Mouse (Mus musculus) heart, embryonic 15.5 days (tissue): ENCODE data around the gene Rhoh. TPM values are rescaled to one million over a fixed set of nuclear protein-coding genes. Genes with fewer than 3 reads are reported as not detected.
A peak's percentile ranks its signal among the peaks of the same experiment; 100 is the strongest.

Experiments
- ATAC-seq: fragments of 200-750 bp; cut with Nextera tagmentation; replicated peaks from 2 replicates; pipeline ENCODE4 v1.8.0; 2017; ENCODE audit warnings: low read depth, moderate TSS enrichment; ENCODE audit not compliant: insufficient number of reproducible peaks, insufficient read depth, low FRiP score
- H3K27ac ChIP-seq: fragments of 300-500 bp; sonication (generic); 2 replicates; pipeline ENCODE4 v1.5.1; 2015; ENCODE audit warnings: mild to moderate bottlenecking, inconsistent platforms
- H3K27me3 ChIP-seq: fragments of 300-500 bp; sonication (generic); 2 replicates; pipeline ENCODE4 v1.6.1; 2015; ENCODE audit warnings: inconsistent platforms
- H3K36me3 ChIP-seq: fragments of 300-500 bp; sonication (generic); 2 replicates; pipeline ENCODE4 v1.6.1; 2015; ENCODE audit warnings: mild to moderate bottlenecking, inconsistent platforms
- H3K4me1 ChIP-seq: fragments of 300-500 bp; sonication (generic); replicated peaks from 2 replicates; pipeline ENCODE4 v1.6.1; 2015; ENCODE audit warnings: inconsistent platforms
- H3K4me2 ChIP-seq: fragments of 300-500 bp; sonication (generic); 2 replicates; pipeline ENCODE4 v1.6.1; 2015; ENCODE audit warnings: inconsistent platforms, mild to moderate bottlenecking, moderate library complexity
- H3K4me3 ChIP-seq: fragments of 300-500 bp; sonication (generic); 2 replicates; pipeline ENCODE4 v1.5.1; 2015; ENCODE audit warnings: mild to moderate bottlenecking, inconsistent platforms
- H3K9ac ChIP-seq: fragments of 300-500 bp; sonication (generic); 2 replicates; pipeline ENCODE4 v1.6.1; 2015; ENCODE audit warnings: mild to moderate bottlenecking, inconsistent platforms
- H3K9me3 ChIP-seq: fragments of 300-500 bp; sonication (generic); replicated peaks from 2 replicates; pipeline ENCODE4 v1.6.1; 2016; ENCODE audit warnings: inconsistent platforms
- WGBS: fragments of 180-500 bp; shearing (Covaris S2); methylation state at CpG from one replicate; pipeline ENCODE4 v1.1.7; 2015; ENCODE audit warnings: mixed read lengths; 5-methylcytosine and 5-hydroxymethylcytosine counted together
- polyA plus RNA-seq: library from polyadenylated mRNA; unstranded; fragments of >200 nt; fragmentation: Nextera tagmentation; extraction: Ambion mirVana; gene quantifications from 2 replicates; pipeline ENCODE4 v1.2.1, GENCODE M21; 2015

The Rhoh gene
- polyA plus RNA-seq, 1 experiment from 2014 or later, result 1.2 TPM

DNA sequence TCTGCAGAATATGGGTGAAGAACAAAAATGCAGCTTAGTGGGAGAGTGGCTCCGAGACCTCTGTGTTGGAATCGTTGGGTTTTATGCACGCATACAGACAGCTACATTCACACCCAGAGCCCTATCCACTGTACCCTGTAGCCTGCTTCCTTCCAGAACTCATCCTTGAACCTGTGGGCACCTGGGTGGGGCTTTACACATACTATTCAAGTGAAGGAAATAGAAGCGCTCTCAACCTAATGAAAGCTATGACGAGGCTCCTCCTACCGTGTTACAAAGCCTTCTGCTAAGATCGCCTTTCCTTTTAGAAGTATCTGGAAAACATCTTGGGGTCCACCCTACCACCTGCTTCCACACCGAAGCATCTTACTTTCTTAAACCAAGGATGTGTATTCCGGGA is 52.1 kb downstream of the Rhoh start:
- ATAC-seq, result no peak
- no peaks in the 10 kb centered on the region for H3K36me3 ChIP-seq
- 89% methylated on average over 9 of the region's 9 CpGs for WGBS
- no peaks in the 10 kb centered on the region for H3K4me1 ChIP-seq
- H3K9ac ChIP-seq, result no peak overlapping the region
- no peaks in the 10 kb centered on the region for H3K9me3 ChIP-seq
- no peak overlapping the region for H3K27ac ChIP-seq
- H3K4me3 ChIP-seq, result no peak overlapping the region
- no peak overlapping the region for H3K4me2 ChIP-seq
- H3K27me3 ChIP-seq, result no peaks in the 10 kb centered on the region

DNA sequence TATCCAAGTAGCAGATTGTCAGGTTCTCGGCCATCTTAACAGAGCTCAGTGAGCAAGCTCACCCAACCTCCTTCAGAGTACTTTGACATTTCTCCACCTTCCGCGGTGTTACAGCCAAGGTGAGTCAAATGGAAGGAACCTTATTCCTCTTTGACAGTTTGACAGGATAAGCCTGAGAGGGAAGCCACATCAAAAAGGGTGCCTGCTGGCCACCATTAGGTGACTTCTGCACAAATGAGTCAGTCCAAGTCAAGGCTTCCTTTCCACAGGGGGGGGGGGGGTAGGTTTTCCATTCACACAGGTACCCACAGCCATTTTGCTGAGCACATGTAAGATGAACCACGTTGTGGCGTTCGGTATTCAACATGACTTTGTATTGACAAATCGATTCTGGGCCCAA is 53.3 kb downstream of the Rhoh start:
- H3K9me3 ChIP-seq, result no peaks in the 10 kb centered on the region
- no peak overlapping the region for H3K4me2 ChIP-seq
- no peak for ATAC-seq
- H3K4me3 ChIP-seq, result no peak overlapping the region
- WGBS, result 86% methylated on average over 7 of the region's 7 CpGs
- no peaks in the 10 kb centered on the region for H3K4me1 ChIP-seq
- no peaks in the 10 kb centered on the region for H3K36me3 ChIP-seq
- H3K9ac ChIP-seq, result no peak overlapping the region
- H3K27me3 ChIP-seq, result no peaks in the 10 kb centered on the region
- H3K27ac ChIP-seq, result no peak overlapping the region

DNA sequence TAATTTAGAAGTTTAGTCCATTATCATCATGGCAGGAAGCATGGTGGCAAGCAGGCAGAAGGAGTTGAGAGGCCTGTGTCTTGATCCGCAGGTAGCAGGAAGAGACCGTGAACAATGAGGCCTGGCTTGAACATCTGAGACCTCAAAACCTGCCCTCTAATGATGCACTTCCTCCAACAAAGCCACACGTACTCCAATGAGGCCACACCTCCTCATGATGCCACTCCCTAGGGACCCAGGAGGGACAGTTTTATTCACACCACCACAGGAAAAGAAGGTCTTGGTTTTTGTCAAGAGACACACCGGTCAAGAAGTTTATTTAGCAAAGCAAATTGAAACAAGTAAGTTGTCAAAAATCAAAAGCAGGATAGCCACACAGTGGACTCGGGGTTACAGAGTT is 55.9 kb downstream of the Rhoh start:
- no peak overlapping the region for H3K27ac ChIP-seq
- H3K4me2 ChIP-seq, result no peak overlapping the region
- no peak overlapping the region for H3K4me3 ChIP-seq
- no peak overlapping the region for H3K9ac ChIP-seq
- H3K4me1 ChIP-seq, result no peaks in the 10 kb centered on the region
- no peak for ATAC-seq
- H3K27me3 ChIP-seq, result no peaks in the 10 kb centered on the region
- no peaks in the 10 kb centered on the region for H3K36me3 ChIP-seq
- 82% methylated on average over 5 of the region's 5 CpGs for WGBS
- no peaks in the 10 kb centered on the region for H3K9me3 ChIP-seq

DNA sequence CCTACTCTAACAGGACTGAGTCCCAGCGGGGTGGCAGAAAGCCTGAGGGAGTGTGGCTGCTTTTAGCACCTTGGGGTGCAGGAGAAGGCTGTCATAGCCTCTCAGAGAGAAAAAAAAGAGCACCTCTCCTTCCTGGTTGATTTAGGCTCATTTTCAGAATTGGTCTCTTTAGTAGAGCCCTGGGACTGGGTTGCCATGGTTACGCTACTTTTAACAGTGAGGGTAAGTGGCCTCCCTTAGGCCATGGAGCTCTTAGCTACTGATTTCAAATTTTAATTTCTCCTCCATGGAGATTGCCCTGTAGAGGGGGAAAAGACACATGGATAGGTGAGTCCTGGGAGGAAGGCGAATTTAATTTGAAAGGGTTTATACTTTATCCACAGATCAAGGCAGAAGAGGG is 57.6 kb downstream of the Rhoh start:
- no peak overlapping the region for H3K4me3 ChIP-seq
- no peak for ATAC-seq
- no peaks in the 10 kb centered on the region for H3K27me3 ChIP-seq
- H3K36me3 ChIP-seq, result no peaks in the 10 kb centered on the region
- H3K9me3 ChIP-seq, result no peaks in the 10 kb centered on the region
- no peak overlapping the region for H3K27ac ChIP-seq
- WGBS, result 65% methylated on average over 3 of the region's 3 CpGs
- no peak overlapping the region for H3K9ac ChIP-seq
- H3K4me1 ChIP-seq, result no peaks in the 10 kb centered on the region
- H3K4me2 ChIP-seq, result no peak overlapping the region

DNA sequence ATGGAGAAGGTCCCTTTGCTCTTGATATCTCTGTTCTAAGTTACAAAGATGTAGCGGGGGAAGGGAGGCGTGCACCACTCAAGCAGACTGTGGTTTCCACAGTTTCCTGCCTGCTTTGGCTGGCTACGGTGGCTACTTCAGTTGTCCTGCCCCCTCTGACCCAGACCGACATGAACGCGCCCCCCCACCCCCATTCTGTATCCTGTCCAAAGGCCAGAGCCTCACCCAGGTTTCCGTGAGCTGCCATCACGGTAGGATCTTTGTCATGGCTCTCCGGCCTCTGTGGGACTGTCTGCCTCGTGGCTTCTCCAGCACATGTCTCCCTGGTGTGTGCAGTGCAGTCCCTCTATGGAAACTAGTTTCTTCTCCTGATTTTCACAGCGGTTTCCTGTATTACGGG is 58.3 kb downstream of the Rhoh start:
- ATAC-seq, result no peak
- Histone ChIP-seq H3K4me1 (no peaks in the 10 kb centered on the region), H3K36me3 (no peaks in the 10 kb centered on the region), H3K4me2 (no peak overlapping the region), H3K9ac (no peak overlapping the region), H3K27ac (no peak overlapping the region), H3K9me3 (no peaks in the 10 kb centered on the region), H3K4me3 (no peak overlapping the region), H3K27me3 (no peaks in the 10 kb centered on the region)
- 68% methylated on average over 12 of the region's 12 CpGs for WGBS

DNA sequence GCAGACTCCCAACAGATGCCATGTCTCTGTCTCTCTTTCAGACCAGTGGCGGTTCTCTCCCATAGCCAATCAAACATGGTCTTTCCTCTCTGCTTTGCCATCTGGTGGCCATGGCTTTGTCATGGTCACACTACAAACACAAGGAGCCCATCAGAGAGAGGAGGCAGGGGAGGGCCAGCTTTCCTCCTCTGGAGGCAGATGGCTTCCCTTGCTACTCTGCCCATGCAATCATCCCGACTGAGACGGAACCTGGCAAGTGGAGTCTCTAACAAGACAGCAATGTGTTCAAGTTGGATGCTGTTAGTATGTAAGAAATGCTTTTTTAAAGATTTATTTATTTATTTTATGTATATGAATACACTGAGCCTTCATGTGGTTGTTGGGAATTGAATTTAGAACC is 58.9 kb downstream of the Rhoh start:
- Histone ChIP-seq H3K4me3 (no peak overlapping the region), H3K27ac (no peak overlapping the region), H3K9me3 (no peaks in the 10 kb centered on the region), H3K4me2 (no peak overlapping the region), H3K27me3 (no peaks in the 10 kb centered on the region), H3K9ac (no peak overlapping the region), H3K4me1 (no peaks in the 10 kb centered on the region), H3K36me3 (no peaks in the 10 kb centered on the region)
- no peak for ATAC-seq
- WGBS, result 95% methylated on average over 3 of the region's 3 CpGs

DNA sequence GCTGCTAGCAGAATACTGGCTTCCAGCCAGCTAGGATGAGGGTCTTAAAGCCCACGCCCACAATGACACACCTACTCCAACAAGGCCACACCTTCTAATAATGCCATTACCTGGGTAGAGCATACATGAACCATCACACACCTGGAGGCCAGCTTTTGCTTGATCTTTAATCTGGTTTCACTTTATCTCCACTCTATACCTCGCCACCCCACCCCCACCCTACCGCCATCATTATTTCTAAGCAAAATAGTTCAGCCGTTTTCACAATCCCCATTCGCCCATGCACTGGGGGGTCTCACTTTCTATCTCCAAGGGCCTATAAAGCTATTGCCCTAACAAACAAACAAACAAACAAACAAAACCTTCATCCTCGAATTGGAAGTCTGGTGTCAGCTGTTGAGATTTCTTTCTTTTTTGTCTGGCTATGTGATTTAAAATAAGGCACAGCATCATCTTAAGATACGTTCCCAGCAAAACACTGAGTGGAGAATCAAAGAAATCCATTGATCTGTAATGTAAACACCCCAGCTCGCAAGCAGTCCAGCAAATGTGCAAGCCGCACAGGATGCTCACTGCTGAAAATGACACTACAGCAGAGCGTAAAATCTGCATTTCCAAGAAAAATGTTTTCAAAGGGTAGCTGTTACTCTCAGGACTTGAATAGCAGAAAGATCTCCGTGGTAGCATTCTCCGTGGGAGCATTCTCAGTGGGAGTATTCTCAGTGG is 59.9 kb downstream of the Rhoh start:
- Histone ChIP-seq H3K27ac (no peak overlapping the region), H3K36me3 (no peaks in the 10 kb centered on the region), H3K4me3 (no peak overlapping the region), H3K9me3 (no peaks in the 10 kb centered on the region), H3K4me2 (no peak overlapping the region), H3K9ac (no peak overlapping the region), H3K4me1 (no peaks in the 10 kb centered on the region), H3K27me3 (no peaks in the 10 kb centered on the region)
- whole genome bisulfite sequencing, result 82% methylated on average over 12 of the region's 12 CpGs
- no peak for ATAC-seq

DNA sequence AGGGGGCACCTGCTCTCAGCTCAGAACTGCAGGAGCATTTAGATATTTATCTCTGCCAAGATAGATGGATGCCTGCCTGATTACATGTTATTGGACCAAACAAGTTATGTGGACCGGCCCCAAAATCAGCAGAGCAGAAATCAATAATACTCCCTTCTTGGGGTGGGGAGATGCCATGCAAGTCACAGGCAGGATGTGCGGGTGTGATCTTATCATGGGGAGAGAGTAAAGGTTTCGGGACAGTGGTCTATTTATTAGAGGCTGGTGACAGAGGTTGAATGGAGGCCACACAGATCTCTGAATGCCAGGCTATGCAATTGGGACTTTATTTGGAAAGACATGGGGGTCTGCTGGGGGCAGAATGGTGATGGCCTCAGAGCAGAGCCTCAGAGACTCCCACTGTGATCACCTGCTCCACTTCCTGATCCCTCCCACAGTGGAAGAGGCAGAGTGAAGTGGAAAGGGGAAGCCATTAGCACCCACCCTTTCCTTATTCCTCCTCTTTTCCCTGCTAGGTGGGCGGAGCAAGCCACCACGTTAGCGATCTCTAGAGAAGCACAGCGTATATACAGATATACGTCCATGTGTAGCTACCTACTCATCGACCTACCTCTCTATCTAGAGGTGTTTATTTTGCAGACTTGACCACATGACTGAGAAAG is 60.6 kb downstream of the Rhoh start:
- WGBS, result 65% methylated on average over 9 of the region's 9 CpGs
- Histone ChIP-seq H3K4me1 (no peaks in the 10 kb centered on the region), H3K27ac (no peak overlapping the region), H3K27me3 (no peaks in the 10 kb centered on the region), H3K4me2 (no peak overlapping the region), H3K9ac (no peak overlapping the region), H3K36me3 (no peaks in the 10 kb centered on the region), H3K4me3 (no peak overlapping the region), H3K9me3 (no peaks in the 10 kb centered on the region)
- ATAC-seq, result no peak

DNA sequence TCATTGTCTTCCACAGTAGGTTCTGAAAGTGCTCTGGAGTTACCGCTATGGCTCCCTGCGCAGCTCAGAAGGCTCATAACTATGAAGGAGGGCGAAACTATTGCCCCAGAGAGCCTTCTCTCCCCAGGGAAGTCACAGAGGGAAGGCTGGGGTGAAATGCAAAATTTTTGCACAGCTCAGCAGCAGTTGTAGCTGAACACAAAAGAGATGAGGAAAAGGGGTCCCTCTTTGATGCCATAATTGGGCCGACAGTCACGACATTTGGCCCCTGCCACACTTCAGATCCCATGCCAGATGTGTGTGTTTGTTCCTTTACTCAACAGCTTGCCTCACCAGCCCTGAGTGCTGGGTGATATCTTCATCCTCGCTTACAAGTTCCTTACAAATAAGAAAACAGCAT is 65.7 kb downstream of the Rhoh start:
- Histone ChIP-seq H3K4me1 (no peaks in the 10 kb centered on the region), H3K36me3 (no peaks in the 10 kb centered on the region), H3K27me3 (no peaks in the 10 kb centered on the region), H3K4me2 (no peak overlapping the region), H3K9ac (no peak overlapping the region), H3K27ac (no peak overlapping the region), H3K4me3 (no peak overlapping the region), H3K9me3 (no peaks in the 10 kb centered on the region)
- 81% methylated on average over 6 of the region's 6 CpGs for WGBS
- ATAC-seq, result no peak

DNA sequence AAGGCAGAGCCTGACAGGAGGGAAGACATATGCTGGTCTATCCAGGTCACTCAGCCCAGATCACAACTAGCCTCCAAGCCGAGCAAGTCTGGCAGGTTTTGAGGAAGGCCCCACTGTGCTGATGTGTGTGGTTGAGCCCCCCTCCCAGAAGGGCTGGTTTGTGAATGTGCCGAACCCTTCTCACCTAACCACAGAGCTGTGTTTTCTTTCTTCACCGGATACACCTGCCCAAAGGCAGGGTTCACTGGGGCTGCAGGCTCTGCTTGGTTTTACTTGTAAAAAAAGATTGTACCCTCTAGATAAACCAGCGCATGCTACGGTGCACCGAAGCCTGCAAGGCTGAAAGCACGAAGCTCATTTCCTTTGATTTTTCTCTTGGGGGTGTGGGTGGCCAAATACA is 68.1 kb downstream of the Rhoh start:
- H3K9me3 ChIP-seq, result no peaks in the 10 kb centered on the region
- no peaks in the 10 kb centered on the region for H3K36me3 ChIP-seq
- no peak overlapping the region for H3K4me2 ChIP-seq
- no peaks in the 10 kb centered on the region for H3K27me3 ChIP-seq
- 76% methylated on average over 7 of the region's 7 CpGs for WGBS
- no peaks in the 10 kb centered on the region for H3K4me1 ChIP-seq
- no peak overlapping the region for H3K4me3 ChIP-seq
- ATAC-seq, result peak; percentile 35; the same call in 1 of the 2 replicates
- no peak overlapping the region for H3K9ac ChIP-seq
- H3K27ac ChIP-seq, result no peak overlapping the region

DNA sequence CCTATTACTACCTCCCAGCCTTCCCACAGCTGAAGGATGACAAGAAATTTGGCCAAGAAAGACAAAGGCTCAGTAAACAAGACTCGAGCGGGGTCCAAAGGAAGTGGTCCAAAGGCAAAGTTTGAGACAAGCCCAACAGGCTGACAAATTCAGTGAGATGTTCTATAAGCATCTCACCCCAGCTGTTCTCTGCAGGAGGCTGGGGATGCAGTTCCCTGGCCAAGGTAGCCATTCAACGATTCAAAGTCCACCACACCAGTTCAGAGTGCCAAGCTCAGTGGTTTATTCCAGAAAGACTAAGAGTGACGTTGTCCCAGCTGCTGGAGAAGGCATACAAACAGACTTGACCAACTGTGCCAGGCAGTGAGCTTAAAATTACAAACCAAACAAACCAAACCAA is 69.2 kb downstream of the Rhoh start:
- H3K27ac ChIP-seq, result no peak overlapping the region
- H3K9ac ChIP-seq, result no peak overlapping the region
- WGBS, result 77% methylated on average over 4 of the region's 4 CpGs
- no peak overlapping the region for H3K4me2 ChIP-seq
- H3K4me3 ChIP-seq, result no peak overlapping the region
- no peaks in the 10 kb centered on the region for H3K9me3 ChIP-seq
- H3K4me1 ChIP-seq, result no peaks in the 10 kb centered on the region
- ATAC-seq, result no peak
- H3K27me3 ChIP-seq, result no peaks in the 10 kb centered on the region
- H3K36me3 ChIP-seq, result no peaks in the 10 kb centered on the region

DNA sequence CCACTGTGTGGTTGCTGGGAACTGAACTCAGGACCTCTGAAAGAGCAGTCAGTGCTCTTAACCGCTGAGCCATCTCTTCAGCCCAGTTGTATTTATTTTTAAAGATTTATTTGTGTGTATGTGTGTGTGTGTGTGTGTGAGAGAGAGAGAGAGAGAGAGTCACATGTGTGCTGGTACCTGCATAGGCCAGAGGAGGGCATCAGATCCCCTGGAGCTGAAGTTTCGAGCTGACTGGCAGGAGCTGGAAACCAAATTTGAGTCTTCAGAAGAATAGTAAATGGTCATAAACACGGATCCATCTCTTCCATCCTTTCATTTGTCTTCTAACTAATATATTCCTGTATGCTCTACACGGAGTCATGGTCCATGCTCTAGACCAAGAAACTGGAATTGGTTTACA is 72.2 kb downstream of the Rhoh start:
- no peaks in the 10 kb centered on the region for H3K27me3 ChIP-seq
- ATAC-seq, result no peak
- WGBS, result 87% methylated on average over 4 of the region's 4 CpGs

More for the DNA sequence above, 72.2 kb downstream of the Rhoh start:
- no peak overlapping the region for H3K4me3 ChIP-seq
- H3K4me2 ChIP-seq, result no peak overlapping the region
- H3K4me1 ChIP-seq, result peaks cover 8% of the 10 kb centered on the region; the same call in 1 of the 2 replicates
- no peak overlapping the region for H3K27ac ChIP-seq
- no peaks in the 10 kb centered on the region for H3K36me3 ChIP-seq
- H3K9ac ChIP-seq, result no peak overlapping the region
- no peaks in the 10 kb centered on the region for H3K9me3 ChIP-seq
